Mouse (Mus musculus) liver, embryonic 14.5 days (tissue): ENCODE data around the gene Trpm5.

ENCODE experiments used
- CTCF ChIP-seq: IDR thresholded peaks from 2 replicates; pipeline ENCODE4 v1.5.1; 2016; ENCODE audit warnings: antibody characterized with exemption, low read depth, control low read depth
- EP300 ChIP-seq: IDR thresholded peaks from 2 replicates; pipeline ENCODE4 v1.6.1; 2016; ENCODE audit warnings: antibody characterized with exemption, low read depth

GRCm38 (mm10) chr7:143105258-143105897 is 10.9 kb upstream of the Trpm5 start:
- TF ChIP-seq CTCF (no peak), EP300 (no peak)
